Mouse (Mus musculus) liver, embryonic 16.5 days (tissue): ENCODE measurements at regions not wholly inside any gene's neighbourhood (a gene's known extent, or its start where the extent isn't known, plus 50 kb on each side); places are given as distances from the start of the nearest gene placed in this dataset.

Source experiments
- ATAC-seq: fragments of 200-750 bp; cut with Nextera tagmentation; 2 replicates; pipeline ENCODE4 v1.8.0; 2017; ENCODE audit warnings: low read depth, mild to moderate bottlenecking, moderate number of reproducible peaks, moderate library complexity
- H3K27ac ChIP-seq: fragments of 300-500 bp; sonication (generic); 2 replicates; pipeline ENCODE4 v1.5.1; 2014; ENCODE audit warnings: mild to moderate bottlenecking, low read length
- H3K27me3 ChIP-seq: fragments of 300-500 bp; sonication (generic); 2 replicates; pipeline ENCODE4 v1.6.1; 2014; ENCODE audit warnings: low read depth, low read length, mixed read lengths; ENCODE audit not compliant: control insufficient read depth, insufficient read depth
- H3K36me3 ChIP-seq: fragments of 300-500 bp; sonication (generic); 2 replicates; pipeline ENCODE4 v1.6.1; 2014; ENCODE audit warnings: mild to moderate bottlenecking; ENCODE audit not compliant: control insufficient read depth, insufficient read depth
- H3K4me1 ChIP-seq: fragments of 300-500 bp; sonication (generic); 2 replicates; pipeline ENCODE4 v1.6.1; 2014; ENCODE audit warnings: low read depth, low read length, mixed read lengths; ENCODE audit not compliant: control insufficient read depth
- H3K4me2 ChIP-seq: fragments of 300-500 bp; sonication (generic); 2 replicates; pipeline ENCODE4 v1.6.1; 2014; ENCODE audit warnings: low read depth, low read length, mixed read lengths
- H3K4me3 ChIP-seq: fragments of 300-500 bp; sonication (generic); 2 replicates; pipeline ENCODE4 v1.5.1; 2014; ENCODE audit warnings: low read depth, mild to moderate bottlenecking, low read length
- H3K9ac ChIP-seq: fragments of 300-500 bp; sonication (generic); 2 replicates; pipeline ENCODE4 v1.6.1; 2014; ENCODE audit warnings: low read depth, low read length
- H3K9me3 ChIP-seq: fragments of 300-500 bp; sonication (generic); replicated peaks from 2 replicates; pipeline ENCODE4 v1.6.1; 2016; ENCODE audit warnings: low read length; ENCODE audit not compliant: control insufficient read depth
- WGBS: fragments of 180-500 bp; shearing (Covaris S2); extraction: QIAGEN DNeasy Blood & Tissue Kit; methylation state at CpG from one replicate; pipeline ENCODE4 v1.1.7; 2014; ENCODE audit not compliant: insufficient replicate concordance; 5-methylcytosine and 5-hydroxymethylcytosine counted together

GRCm38 (mm10) chr13:70033763-70034162, 231.6 kb downstream of the Med10 start:
- Histone ChIP-seq H3K9ac (no peak overlapping the region), H3K4me1 (no peaks in the 10 kb centered on the region), H3K4me2 (no peak overlapping the region), H3K4me3 (no peak overlapping the region), H3K27me3 (no peaks in the 10 kb centered on the region), H3K27ac (no peak overlapping the region), H3K9me3 (no peaks in the 10 kb centered on the region), H3K36me3 (no peaks in the 10 kb centered on the region)
- ATAC-seq = no peak
- 67% methylated on average over 4 of the region's 4 CpGs for WGBS

- Histone ChIP-seq H3K4me1 (no peaks in the 10 kb centered on the region), H3K4me2 (no peak overlapping the region), H3K4me3 (no peak overlapping the region), H3K36me3 (no peaks in the 10 kb centered on the region), H3K27me3 (no peaks in the 10 kb centered on the region), H3K9me3 (no peaks in the 10 kb centered on the region), H3K9ac (no peak overlapping the region), H3K27ac (no peak overlapping the region)
- ATAC-seq = no peak
- WGBS = 50% methylated on average over 11 of the region's 11 CpGs
These were observed 235.9 kb downstream of the Med10 start for GRCm38 (mm10) chr13:70037985-70038667.

- no peaks in the 10 kb centered on the region for H3K36me3 ChIP-seq
- H3K9ac ChIP-seq = no peak overlapping the region
- no peaks in the 10 kb centered on the region for H3K4me1 ChIP-seq
- H3K4me2 ChIP-seq = no peak overlapping the region
- no peak overlapping the region for H3K27ac ChIP-seq
- no peak overlapping the region for H3K4me3 ChIP-seq
- 63% methylated on average over 9 of the region's 9 CpGs for WGBS
- no peak for ATAC-seq
- no peaks in the 10 kb centered on the region for H3K27me3 ChIP-seq
- H3K9me3 ChIP-seq = no peaks in the 10 kb centered on the region
These were observed 255.7 kb downstream of the Med10 start for GRCm38 (mm10) chr13:70057920-70058319.

- Histone ChIP-seq H3K36me3 (no peaks in the 10 kb centered on the region), H3K9ac (no peak overlapping the region), H3K4me3 (no peak overlapping the region), H3K27me3 (no peaks in the 10 kb centered on the region), H3K27ac (no peak overlapping the region), H3K4me1 (no peaks in the 10 kb centered on the region), H3K4me2 (no peak overlapping the region), H3K9me3 (no peaks in the 10 kb centered on the region)
- ATAC-seq = no peak
- WGBS = 65% methylated on average over 13 of the region's 13 CpGs
These were observed 259.3 kb downstream of the Med10 start for GRCm38 (mm10) chr13:70061363-70061945.

DNA sequence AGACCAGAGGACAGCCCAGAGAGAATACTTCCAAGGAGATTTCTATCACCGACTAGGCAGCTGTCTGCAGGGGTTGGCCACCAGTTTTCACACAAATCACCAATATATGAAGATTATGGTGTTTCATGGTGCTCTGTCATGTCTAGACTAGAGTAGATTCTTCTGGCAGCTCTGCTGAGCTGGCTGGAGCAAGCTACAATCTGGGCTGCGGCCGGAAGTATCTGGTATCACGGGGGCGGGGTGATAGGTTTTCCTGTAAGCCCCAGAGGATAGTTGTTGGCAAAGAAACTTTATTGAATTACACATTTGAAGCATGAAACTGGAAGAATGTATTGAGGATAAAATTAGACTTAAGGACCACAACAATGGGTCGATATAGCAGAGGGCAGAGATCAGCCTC, 271.5 kb downstream of the Med10 start:
- Histone ChIP-seq H3K27me3 (no peaks in the 10 kb centered on the region), H3K36me3 (no peaks in the 10 kb centered on the region), H3K9ac (no peak overlapping the region), H3K4me2 (no peak overlapping the region), H3K4me3 (no peak overlapping the region), H3K4me1 (no peaks in the 10 kb centered on the region), H3K9me3 (no peaks in the 10 kb centered on the region), H3K27ac (no peak overlapping the region)
- WGBS = 58% methylated on average over 6 of the region's 6 CpGs
- ATAC-seq = no peak

GRCm38 (mm10) chr13:70075353-70075752, 273.2 kb downstream of the Med10 start:
- Histone ChIP-seq H3K27ac (no peak overlapping the region), H3K27me3 (no peaks in the 10 kb centered on the region), H3K4me3 (no peak overlapping the region), H3K36me3 (no peaks in the 10 kb centered on the region), H3K9ac (no peak overlapping the region), H3K9me3 (no peaks in the 10 kb centered on the region), H3K4me1 (no peaks in the 10 kb centered on the region), H3K4me2 (no peak overlapping the region)
- ATAC-seq = no peak
- WGBS = 62% methylated on average over 4 of the region's 4 CpGs

DNA sequence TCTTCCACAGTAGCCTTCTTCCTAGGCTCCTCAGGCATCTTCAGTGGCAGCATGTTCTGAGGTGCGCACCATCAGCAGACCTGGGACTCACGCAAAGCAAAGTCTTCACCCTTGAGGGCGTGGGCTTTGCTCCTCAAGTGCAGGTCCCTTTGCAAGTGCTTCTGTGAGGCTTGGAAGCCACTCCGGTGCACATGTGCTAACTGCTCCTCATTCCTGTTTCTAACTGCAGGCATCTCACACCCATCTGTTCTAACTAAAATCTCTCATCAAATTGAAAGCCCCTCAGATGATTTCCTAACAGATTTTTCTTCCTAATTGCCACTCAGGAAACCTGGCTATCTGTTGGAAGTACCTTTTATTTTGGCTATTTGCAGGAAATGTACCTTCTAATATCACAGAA, 278.9 kb downstream of the Med10 start:
- no peak for ATAC-seq
- Histone ChIP-seq H3K4me3 (no peak overlapping the region), H3K4me2 (no peak overlapping the region), H3K27ac (no peak overlapping the region), H3K4me1 (no peaks in the 10 kb centered on the region), H3K27me3 (no peaks in the 10 kb centered on the region), H3K9me3 (no peaks in the 10 kb centered on the region), H3K9ac (no peak overlapping the region), H3K36me3 (no peaks in the 10 kb centered on the region)
- WGBS = 55% methylated on average over 4 of the region's 4 CpGs

DNA sequence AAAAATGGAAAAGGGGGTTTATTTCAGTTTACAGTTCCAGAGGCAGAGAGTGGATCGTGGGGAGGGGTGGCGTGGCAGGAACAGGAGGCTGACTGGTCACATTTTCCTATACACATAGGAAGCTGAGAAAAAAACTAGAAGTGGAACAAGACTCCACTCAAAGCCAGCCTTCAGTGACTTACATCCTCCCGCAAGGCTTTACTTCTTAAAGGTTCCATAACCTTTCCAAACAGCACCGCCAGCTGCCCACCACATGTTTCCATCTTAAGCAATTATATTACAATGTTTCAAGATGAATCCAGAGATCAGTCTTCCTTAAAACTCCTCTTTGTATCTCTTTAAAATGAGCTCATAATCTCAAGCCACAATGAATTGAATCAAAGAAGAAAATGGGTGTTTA, 290.7 kb downstream of the Med10 start:
- Histone ChIP-seq H3K9ac (no peak overlapping the region), H3K27me3 (no peaks in the 10 kb centered on the region), H3K4me1 (no peaks in the 10 kb centered on the region), H3K36me3 (no peaks in the 10 kb centered on the region), H3K4me2 (no peak overlapping the region), H3K9me3 (no peaks in the 10 kb centered on the region), H3K4me3 (no peak overlapping the region), H3K27ac (no peak overlapping the region)
- WGBS = 42% methylated on average over 4 of the region's 4 CpGs
- ATAC-seq = no peak

- Histone ChIP-seq H3K4me3 (no peak overlapping the region), H3K36me3 (no peaks in the 10 kb centered on the region), H3K27me3 (no peaks in the 10 kb centered on the region), H3K4me1 (no peaks in the 10 kb centered on the region), H3K9me3 (no peaks in the 10 kb centered on the region), H3K9ac (no peak overlapping the region), H3K4me2 (no peak overlapping the region), H3K27ac (no peak overlapping the region)
- no peak for ATAC-seq
- WGBS = 56% methylated on average over 2 of the region's 2 CpGs
These were observed 291.8 kb downstream of the Med10 start for GRCm38 (mm10) chr13:70093970-70094369.
